Mouse (Mus musculus): ENCODE data around the gene S100a7a. TPM values are rescaled to one million over a fixed set of nuclear protein-coding genes. Genes with fewer than 3 reads are reported as not detected.

The S100a7a gene
- total RNA-seq, 1 experiment from 2014 or later, result 0.33 TPM

Other genes starting within 250 kb of the S100a7a start
- 91.2 and 92.3 TPM in 2 replicates for gene Ints3, start 220.4 kb upstream of the S100a7a start, total RNA-seq (2021)
- gene Npr1, start 188.2 kb upstream of the S100a7a start, total RNA-seq (2021), result 224 and 269 TPM in 2 replicates
- gene Ilf2, start 177.9 kb upstream of the S100a7a start, total RNA-seq (2021), result 65.6 and 65.7 TPM in 2 replicates
- 67.2 and 74.0 TPM in 2 replicates for gene Snapin, start 163.0 kb upstream of the S100a7a start, total RNA-seq (2021)
- 115 and 124 TPM in 2 replicates for gene Chtop, start 144.5 kb upstream of the S100a7a start, total RNA-seq (2021)
- 108 and 131 TPM in 2 replicates for gene S100a1, start 139.6 kb upstream of the S100a7a start, total RNA-seq (2021)
- 28.8 and 41.1 TPM in 2 replicates for gene S100a13, start 139.6 kb upstream of the S100a7a start, total RNA-seq (2021)
- 0.52 and 0.95 TPM in 2 replicates for gene S100a14, start 127.2 kb upstream of the S100a7a start, total RNA-seq (2021)
- gene S100a16, start 116.8 kb upstream of the S100a7a start, total RNA-seq (2021), result 48.4 and 52.1 TPM in 2 replicates
- not detected in 2 replicates for gene S100a3, start 93.4 kb upstream of the S100a7a start, total RNA-seq (2021)
- gene S100a2, start 63.8 kb upstream of the S100a7a start, total RNA-seq (2021), result not detected in 2 replicates
- not detected in 2 replicates for gene Gm42674, start 52.1 kb upstream of the S100a7a start, total RNA-seq (2021)
- 7.3 and 11.2 TPM in 2 replicates for gene S100a4, start 50.2 kb upstream of the S100a7a start, total RNA-seq (2021)
- gene S100a5, start 45.5 kb upstream of the S100a7a start, total RNA-seq (2021), result not detected in 2 replicates
- 14.2 and 31.3 TPM in 2 replicates for gene S100a6, start 41.1 kb upstream of the S100a7a start, total RNA-seq (2021)
- gene S100a8, start 15.0 kb downstream of the S100a7a start, total RNA-seq (2021), result 0.76 TPM in 1 of 2 replicates, not detected in the other
- 0.91 TPM in 1 of 2 replicates, not detected in the other for gene S100a9, start 41.7 kb downstream of the S100a7a start, total RNA-seq (2021)
- gene Pglyrp4, start 72.9 kb downstream of the S100a7a start, total RNA-seq (2021), result not detected in 2 replicates
- not detected in 2 replicates for gene Gm5849, start 123.9 kb downstream of the S100a7a start, total RNA-seq (2021)

Data from adrenal gland, postnatal 25 days (tissue).